Mouse (Mus musculus) hematopoietic multipotent progenitor cell, adult 10-12 weeks (in vitro differentiated cells): Measurements from ENCODE around the gene Med18. TPM values are rescaled to one million over a fixed set of nuclear protein-coding genes. Genes with fewer than 3 reads are reported as not detected.

Source experiments
- polyA plus RNA-seq: library from polyadenylated mRNA; stranded (reverse); fragments of >175 nt; gene quantifications from 2 replicates; pipeline ENCODE4 v1.2.3, GENCODE M21; 2012; ENCODE audit warnings: low replicate concordance

The Med18 gene
- 3.6 and 6.6 TPM in 2 replicates for polyA plus RNA-seq

DNA sequence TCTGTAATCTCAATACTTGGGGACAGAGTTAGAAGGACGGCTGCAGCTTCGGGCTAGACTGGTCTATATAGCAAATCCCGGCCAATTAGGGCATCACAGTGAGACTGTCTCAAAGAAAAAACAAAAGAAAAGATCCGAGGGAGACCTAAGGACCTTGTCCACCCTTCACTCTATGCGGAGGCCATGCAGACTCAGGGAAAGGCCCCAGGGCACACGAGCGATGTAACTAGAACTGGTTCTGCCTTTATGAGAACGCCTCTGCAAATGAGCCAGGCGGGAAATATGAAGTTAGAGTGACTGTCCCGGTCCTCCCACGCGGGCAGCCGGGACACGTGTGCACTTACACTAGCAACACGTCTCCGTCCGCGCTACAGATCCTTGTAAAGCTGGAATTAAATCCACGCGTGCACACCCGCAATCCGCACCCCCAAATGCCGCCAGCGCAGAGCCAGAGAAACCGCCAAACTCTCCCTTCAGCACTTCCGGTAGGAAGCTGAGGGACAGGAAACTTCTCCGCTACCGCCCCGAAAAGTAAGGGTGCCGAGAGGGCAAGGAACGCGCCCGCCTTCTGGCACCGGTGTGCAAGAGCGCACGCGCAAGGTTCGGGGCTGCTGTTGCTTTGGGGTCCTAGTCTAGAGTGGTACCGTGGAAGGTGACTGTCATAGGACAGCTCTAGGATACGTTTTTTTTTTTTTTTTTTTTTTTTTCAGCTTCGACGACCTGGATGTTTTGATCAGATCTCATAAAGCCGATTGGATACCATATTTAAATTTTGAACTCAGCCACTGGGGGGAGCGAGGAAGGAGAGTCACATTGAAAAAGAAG is at the start of gene Med18:
Gene Med18, minus strand, starts transcription at position 492 of the 825 bp plus-strand sequence.

DNA sequence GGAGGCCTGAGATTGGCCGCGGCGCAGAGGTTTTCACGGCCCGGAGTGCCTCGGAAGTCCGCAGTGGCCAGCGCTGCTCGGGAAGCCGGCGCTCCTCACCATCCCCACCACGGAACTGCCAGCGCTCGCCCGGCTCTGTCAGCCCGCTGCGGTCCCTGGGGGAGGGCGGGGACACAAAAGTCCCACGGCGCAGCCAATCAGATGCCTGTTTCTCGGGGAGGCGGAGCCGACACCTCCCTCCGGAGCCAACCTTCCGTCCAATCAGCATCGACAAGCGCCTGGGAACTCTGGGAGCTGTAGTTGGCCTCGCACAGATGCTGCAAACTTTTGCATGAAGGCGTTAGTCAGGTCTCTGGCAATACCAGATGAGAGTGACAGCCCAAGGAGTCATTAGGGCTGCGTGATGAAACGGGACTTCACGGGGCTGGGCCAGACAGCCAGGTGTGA is 46.7 kb upstream of the Med18 start, which contains the start of gene Sesn2:
Gene Sesn2, minus strand, starts transcription at position 150 of the 447 bp plus-strand sequence.

DNA sequence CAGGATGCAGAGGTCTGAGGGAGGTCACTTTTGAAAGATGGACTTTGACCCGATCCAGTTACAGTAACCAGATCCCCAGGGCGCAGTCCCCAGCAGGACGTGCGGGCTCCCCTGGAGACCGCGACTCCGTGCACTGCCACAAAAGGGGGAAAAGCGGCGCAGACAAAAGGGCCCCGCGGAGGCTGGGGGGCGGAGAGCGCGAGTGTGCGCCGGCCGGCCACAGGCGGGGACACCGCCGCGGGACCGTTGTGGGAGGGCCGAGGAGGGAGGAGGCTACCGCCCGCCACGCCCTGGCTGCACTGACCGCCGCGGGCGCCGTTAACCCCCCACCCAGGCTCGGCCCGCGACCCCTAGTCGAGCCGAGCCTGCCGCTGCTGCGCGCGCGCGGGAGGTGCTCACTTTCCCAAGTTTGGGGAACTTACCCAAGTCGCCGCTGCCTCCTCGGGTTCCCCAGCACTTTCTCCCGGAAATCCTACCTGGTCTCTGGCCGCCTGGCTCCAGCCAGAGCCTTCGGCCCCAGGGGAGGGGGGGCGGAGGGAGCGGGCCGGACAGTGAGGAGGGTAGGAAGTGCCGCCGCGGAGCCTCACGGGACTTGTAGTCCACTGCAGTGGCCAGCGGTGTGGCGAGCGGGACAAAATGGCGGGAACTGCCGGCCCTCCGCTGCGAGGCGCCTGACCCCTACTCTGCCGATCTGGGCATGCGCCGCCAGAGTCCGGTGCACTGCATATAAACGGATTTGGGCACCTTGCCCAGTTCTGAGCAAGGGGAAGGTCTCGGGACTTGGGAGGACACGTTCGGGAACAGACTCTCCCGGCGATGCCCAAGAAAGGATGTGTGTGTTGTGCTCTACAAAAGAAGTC is 41.6 kb downstream of the Med18 start, which contains the start of gene Phactr4:
Gene Phactr4, minus strand, starts transcription at position 567 of the 860 bp plus-strand sequence.

Other genes starting within 250 kb of the Med18 start
- gene Gmeb1, start 202.3 kb downstream of the Med18 start, polyA plus RNA-seq = 4.3 and 21.8 TPM in 2 replicates
- 2.3 and 17.1 TPM in 2 replicates for gene Taf12, start 189.5 kb downstream of the Med18 start, polyA plus RNA-seq
- 0.17 TPM in 1 of 2 replicates, not detected in the other for gene Rab42, start 160.5 kb downstream of the Med18 start, polyA plus RNA-seq
- 29.7 and 39.5 TPM in 2 replicates for gene Trnau1ap, start 134.4 kb downstream of the Med18 start, polyA plus RNA-seq
- gene Rcc1, start 110.3 kb downstream of the Med18 start, polyA plus RNA-seq = 9.6 and 21.3 TPM in 2 replicates
- gene Phactr4, start 41.4 kb downstream of the Med18 start, polyA plus RNA-seq = 7.5 and 8.5 TPM in 2 replicates
- gene Sesn2, start 46.6 kb upstream of the Med18 start, polyA plus RNA-seq = 14.7 and 17.3 TPM in 2 replicates
- gene Atpif1, start 69.7 kb upstream of the Med18 start, polyA plus RNA-seq = 10.0 and 119 TPM in 2 replicates
- 23.6 and 222 TPM in 2 replicates for gene Dnajc8, start 71.6 kb upstream of the Med18 start, polyA plus RNA-seq
- gene Ptafr, start 100.1 kb upstream of the Med18 start, polyA plus RNA-seq = 3.8 and 6.1 TPM in 2 replicates
- 4.0 and 4.3 TPM in 2 replicates for gene Eya3, start 175.1 kb upstream of the Med18 start, polyA plus RNA-seq